Mouse (Mus musculus): Measurements from ENCODE around the gene Adgre5.

DNA sequence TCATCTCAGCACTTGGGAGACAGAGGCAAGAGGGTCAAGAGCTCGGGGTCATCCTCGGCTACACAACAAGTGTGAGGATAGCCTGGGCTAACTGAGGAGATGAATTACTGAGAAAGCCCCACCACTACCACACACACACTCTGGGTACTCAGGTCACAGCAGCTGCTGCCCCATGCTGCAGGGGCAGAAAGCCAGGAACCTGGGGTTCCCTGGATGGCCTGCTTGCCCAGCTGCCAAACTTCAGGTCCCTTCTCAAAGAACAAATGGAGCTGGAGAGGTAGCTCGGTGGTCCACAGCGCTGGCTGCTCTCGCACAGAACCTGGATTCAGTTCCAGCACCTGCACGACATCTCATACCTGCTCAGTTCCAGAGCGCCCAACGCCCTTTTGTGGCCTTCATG is 23.0 kb upstream of the Adgre5 start:
- TF ChIP-seq CTCF (conservative IDR thresholded peaks at IDR 0.05; ENCODE audit: low read length), result no peak
- no peak for TF ChIP-seq POU5F1 (IDR thresholded peaks at IDR 0.05; ENCODE audit: borderline replicate concordance, low read length)
